Mouse (Mus musculus) cerebellum, adult 2 months (tissue): ENCODE results near the gene Rere. TPM values are rescaled to one million over a fixed set of nuclear protein-coding genes. Genes with fewer than 3 reads are reported as not detected.

ENCODE experiments used
- DNase-seq, 2 experiments: peaks; one replicate each; pipeline ENCODE4 v3.0.0; 2021
- H3K27ac ChIP-seq: fragments of 200-500 bp; 2 replicates; pipeline ENCODE4 v1.5.1; 2012; ENCODE audit warnings: low read length, control low read depth, inconsistent platforms; ENCODE audit not compliant: insufficient read depth
- H3K27me3 ChIP-seq: fragments of 200-500 bp; 2 replicates; pipeline ENCODE4 v1.6.1; 2012; ENCODE audit warnings: inconsistent platforms, mild to moderate bottlenecking, low read length, moderate library complexity; ENCODE audit not compliant: control insufficient read depth, insufficient read depth
- H3K4me1 ChIP-seq: fragments of 200-500 bp; 2 replicates; pipeline ENCODE4 v1.6.1; 2011; ENCODE audit warnings: low read length; ENCODE audit not compliant: control insufficient read depth, insufficient read depth
- H3K4me3 ChIP-seq: fragments of 200-500 bp; replicated peaks from 2 replicates; pipeline ENCODE3; 2011; ENCODE audit warnings: mild to moderate bottlenecking, low read depth, low read length, control low read depth; ENCODE audit not compliant: insufficient read depth
- CTCF ChIP-seq: fragments of 200-500 bp; IDR thresholded peaks from 2 replicates; pipeline ENCODE4 v1.5.1; 2011; ENCODE audit warnings: low read depth, mild to moderate bottlenecking, control low read depth, low read length, moderate library complexity, borderline replicate concordance; ENCODE audit not compliant: insufficient read depth
- POLR2A ChIP-seq: fragments of 200-500 bp; IDR thresholded peaks from 2 replicates; pipeline ENCODE4 v1.6.1; 2011; ENCODE audit warnings: low read length, control low read depth, borderline replicate concordance; ENCODE audit not compliant: insufficient read depth
- WGBS: fragments of 180-500 bp; shearing (Covaris S2); methylation state at CpG from one replicate; pipeline ENCODE4 v1.1.7; 2018; 5-methylcytosine and 5-hydroxymethylcytosine counted together
- polyA plus RNA-seq: library from polyadenylated mRNA; depleted of rRNA; stranded (reverse); fragments of >200 nt; gene quantifications from 2 replicates; pipeline ENCODE4 v1.2.3, GENCODE M21; 2012

Rere gene
- polyA plus RNA-seq, 1 experiment: 69.1 TPM

GRCm38 (mm10) chr4:150248917-150249316 lies 32.5 kb upstream of the Rere start:
- Histone ChIP-seq H3K4me3 (no peak overlapping the region), H3K27ac (no peak overlapping the region), H3K27me3 (no peaks in the 10 kb centered on the region), H3K4me1 (peaks cover 7% of the 10 kb centered on the region)
- no peak for DNase-seq
- TF ChIP-seq POLR2A (no peak), CTCF (no peak)
- 54% methylated on average over 5 of the region's 5 CpGs for WGBS

GRCm38 (mm10) chr4:150249731-150250270 lies 31.6 kb upstream of the Rere start:
- no peak for DNase-seq
- no peak overlapping the region for H3K27ac ChIP-seq
- no peaks in the 10 kb centered on the region for H3K27me3 ChIP-seq
- TF ChIP-seq CTCF (no peak), POLR2A (no peak)
- H3K4me1 ChIP-seq: peaks cover 13% of the 10 kb centered on the region
- H3K4me3 ChIP-seq: no peak overlapping the region
- WGBS: 92% methylated on average over 5 of the region's 5 CpGs

- DNase-seq: peak; percentile 65 to 75
Observed at GRCm38 (mm10) chr4:150250549-150251422, 30.7 kb upstream of the Rere start.

GRCm38 (mm10) chr4:150254416-150254815 lies 27.0 kb upstream of the Rere start:
- TF ChIP-seq CTCF: no peak
- no peak for TF ChIP-seq POLR2A
- Histone ChIP-seq H3K27me3 (no peaks in the 10 kb centered on the region), H3K4me1 (peaks cover 36% of the 10 kb centered on the region), H3K27ac (no peak overlapping the region), H3K4me3 (no peak overlapping the region)
- DNase-seq: peak; percentile 80 to 91
- WGBS: 5% methylated on average over 4 of the region's 4 CpGs

More at GRCm38 (mm10) chr4:150250549-150251422, 30.7 kb upstream of the Rere start:
- H3K27ac ChIP-seq: no peak overlapping the region
- TF ChIP-seq CTCF (no peak), POLR2A (no peak)
- 41% methylated on average over 18 of the region's 18 CpGs for WGBS
- no peak overlapping the region for H3K4me3 ChIP-seq
- no peaks in the 10 kb centered on the region for H3K27me3 ChIP-seq
- peaks cover 18% of the 10 kb centered on the region for H3K4me1 ChIP-seq

GRCm38 (mm10) chr4:150255181-150255580 lies 26.3 kb upstream of the Rere start:
- Histone ChIP-seq H3K27ac (no peak overlapping the region), H3K27me3 (no peaks in the 10 kb centered on the region), H3K4me1 (peaks cover 38% of the 10 kb centered on the region), H3K4me3 (no peak overlapping the region)
- 59% methylated on average over 7 of the region's 7 CpGs for WGBS
- no peak for DNase-seq
- TF ChIP-seq CTCF (no peak), POLR2A (no peak)

- Histone ChIP-seq H3K27ac (peak overlapping the region; percentile 18; the same call in 1 of the 2 replicates), H3K27me3 (no peaks in the 10 kb centered on the region), H3K4me1 (peaks cover 31% of the 10 kb centered on the region), H3K4me3 (peak overlapping the region; percentile 37)
- DNase-seq: peak; percentile 94 to 96
- WGBS: 2% methylated on average over 20 of the region's 20 CpGs
- peak; percentile 95 for TF ChIP-seq CTCF
- no peak for TF ChIP-seq POLR2A
Observed at GRCm38 (mm10) chr4:150257252-150258204, 23.9 kb upstream of the Rere start.

GRCm38 (mm10) chr4:150258388-150258787 lies 23.1 kb upstream of the Rere start:
- WGBS: 3% methylated on average over 14 of the region's 14 CpGs
- Histone ChIP-seq H3K27ac (peak overlapping the region; percentile 8), H3K4me3 (no peak overlapping the region), H3K4me1 (peaks cover 31% of the 10 kb centered on the region), H3K27me3 (no peaks in the 10 kb centered on the region)
- TF ChIP-seq POLR2A (no peak), CTCF (no peak)
- peak; percentile 69 to 81 for DNase-seq

GRCm38 (mm10) chr4:150259577-150259976 lies 21.9 kb upstream of the Rere start:
- no peak overlapping the region for H3K27ac ChIP-seq
- TF ChIP-seq POLR2A: no peak
- H3K27me3 ChIP-seq: no peaks in the 10 kb centered on the region
- H3K4me3 ChIP-seq: no peak overlapping the region
- H3K4me1 ChIP-seq: peaks cover 28% of the 10 kb centered on the region
- DNase-seq: no peak
- 96% methylated on average over 7 of the region's 7 CpGs for WGBS
